Comparison of ENCODE assay signal across 22 mouse cellular contexts in the genomic region with DNA sequence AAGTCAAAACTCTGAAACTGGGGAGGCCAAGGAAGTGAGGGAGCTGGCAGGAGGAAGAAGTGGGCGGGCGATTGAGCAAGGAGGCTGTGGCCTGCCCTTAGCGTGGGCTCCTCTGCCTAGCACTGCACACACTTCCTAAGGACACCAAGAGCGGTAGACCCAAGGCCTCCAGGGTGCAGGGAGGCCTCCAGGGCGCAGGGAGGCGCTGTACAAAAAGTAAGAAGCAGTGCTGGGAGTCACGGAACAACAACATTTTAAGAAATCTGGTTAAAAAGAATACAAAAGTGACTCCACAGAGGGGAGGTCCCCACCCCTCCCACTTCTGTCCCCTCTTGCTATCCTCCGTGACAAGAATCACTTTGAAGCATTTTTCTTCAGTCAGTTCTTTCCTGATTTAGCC.
A peak's percentile ranks its signal among the peaks of the same experiment; 100 is the strongest.
DNase-seq lines count a peak whose midpoint lies in the region; ATAC-seq and TF ChIP-seq lines count a peak whose summit lies in the region.
"Had no signal": no experiment of that assay in that cellular context is flagged by ENCODE, and none has a peak within 500 bp of the region (broad histone marks: within the 10 kb centered on the region; RNA-seq: fewer than 3 reads in every experiment).

No protein-coding gene starts in this region.

- WGBS in midbrain, embryonic 11.5 days, result 81% methylated on average over 8 of the region's 8 CpGs
- 79% methylated on average over 8 of the region's 8 CpGs for WGBS in midbrain, postnatal 0 days

- no peak overlapping the region for H3K4me3 ChIP-seq in midbrain, embryonic 11.5 days (ENCODE audit: low read depth, low read length)
- no peak overlapping the region for H3K4me3 ChIP-seq in midbrain, postnatal 0 days (ENCODE audit: low read depth, low read length)
- H3K4me3 ChIP-seq: embryonic facial prominence, embryonic 12.5 days; forebrain, embryonic 12.5 days; gastrocnemius, adult 2 months; heart, embryonic 15.5 days; hindbrain, embryonic 13.5 days had no signal

- no peak for TF ChIP-seq CTCF in midbrain, postnatal 0 days (IDR thresholded peaks at IDR 0.05)

- H3K4me2 ChIP-seq in midbrain, embryonic 11.5 days, result no peak overlapping the region
- H3K4me2 ChIP-seq in midbrain, postnatal 0 days (ENCODE audit: low read depth, low read length, poor library complexity, severe bottlenecking), result no peak overlapping the region
- H3K4me2 ChIP-seq: embryonic facial prominence, embryonic 12.5 days; forebrain, embryonic 12.5 days; heart, embryonic 11.5 days; heart, embryonic 15.5 days; hindbrain, embryonic 13.5 days had no signal

- no peak overlapping the region for H3K9ac ChIP-seq in midbrain, embryonic 11.5 days (ENCODE audit: low read length)
- H3K9ac ChIP-seq in midbrain, postnatal 0 days (replicated peaks; ENCODE audit: low read length, poor library complexity, severe bottlenecking), result no peak overlapping the region
- H3K9ac ChIP-seq: embryonic facial prominence, embryonic 12.5 days; forebrain, embryonic 12.5 days; forebrain, postnatal 0 days; heart, embryonic 15.5 days; hindbrain, embryonic 13.5 days had no signal

- peak; percentile 51 for DNase-seq in midbrain, embryonic 11.5 days (ENCODE audit: low spot score, missing footprints)
- no peak for DNase-seq in midbrain, postnatal 0 days (ENCODE audit: low spot score)
- DNase-seq in ES-CJ7 (ENCODE audit: low read depth, low spot score), result peak; percentile 23
- peak; percentile 40 for DNase-seq in ZHBTc4 (ENCODE audit: low read depth, low spot score)
- no peak for DNase-seq in frontal cortex, postnatal 10 days (ENCODE audit: low spot score in 2 of 2)
- DNase-seq in urinary bladder, postnatal 14 days (ENCODE audit: low spot score), result no peak
- no peak for DNase-seq in ovary, postnatal 36 days (ENCODE audit: low spot score)
- DNase-seq: adrenal gland, postnatal 10 days; cerebellum, adult 11-12 months; cerebellum, adult 9-10 months; cerebellum, postnatal 25 days; forebrain, postnatal 0 days; gastrocnemius, adult 2 months; gastrocnemius, postnatal 25 days; heart, adult 18-20 months; heart, postnatal 14 days had no signal

- no peaks in the 10 kb centered on the region for H3K4me1 ChIP-seq in midbrain, embryonic 11.5 days (ENCODE audit: control insufficient read depth, insufficient read depth, low read length)
- H3K4me1 ChIP-seq in midbrain, postnatal 0 days (ENCODE audit: insufficient read depth, low read length), result no peaks in the 10 kb centered on the region
- H3K4me1 ChIP-seq: embryonic facial prominence, embryonic 12.5 days; forebrain, embryonic 12.5 days; heart, embryonic 15.5 days; hindbrain, embryonic 13.5 days had no signal

- H3K27ac ChIP-seq in midbrain, embryonic 11.5 days (ENCODE audit: low read depth, low read length), result no peak overlapping the region
- no peak overlapping the region for H3K27ac ChIP-seq in midbrain, postnatal 0 days (ENCODE audit: low read depth, low read length)
- H3K27ac ChIP-seq: embryonic facial prominence, embryonic 12.5 days; forebrain, embryonic 12.5 days; gastrocnemius, adult 2 months; heart, embryonic 15.5 days; hindbrain, embryonic 13.5 days; hindbrain, postnatal 0 days had no signal

- ATAC-seq in midbrain, embryonic 11.5 days (ENCODE audit: low FRiP score), result no peak
- no peak for ATAC-seq in midbrain, postnatal 0 days (ENCODE audit: low FRiP score)
- ATAC-seq: forebrain, postnatal 0 days; hindbrain, postnatal 0 days had no signal

- H3K36me3 ChIP-seq in midbrain, embryonic 11.5 days (ENCODE audit: control insufficient read depth, insufficient read depth, low read length), result no peaks in the 10 kb centered on the region
- H3K36me3 ChIP-seq in midbrain, postnatal 0 days (ENCODE audit: insufficient read depth, low read length), result peaks cover 32% of the 10 kb centered on the region
- H3K36me3 ChIP-seq: embryonic facial prominence, embryonic 12.5 days; forebrain, embryonic 12.5 days; heart, embryonic 15.5 days had no signal

- no peaks in the 10 kb centered on the region for H3K9me3 ChIP-seq in midbrain, embryonic 11.5 days (ENCODE audit: control insufficient read depth, low read length)
- no peaks in the 10 kb centered on the region for H3K9me3 ChIP-seq in midbrain, postnatal 0 days (ENCODE audit: low read length)
- H3K9me3 ChIP-seq: embryonic facial prominence, embryonic 12.5 days; forebrain, embryonic 12.5 days; heart, embryonic 15.5 days; hindbrain, embryonic 13.5 days had no signal

- no peaks in the 10 kb centered on the region for H3K27me3 ChIP-seq in midbrain, embryonic 11.5 days (ENCODE audit: control insufficient read depth, insufficient read depth, low read length)
- no peaks in the 10 kb centered on the region for H3K27me3 ChIP-seq in midbrain, postnatal 0 days (ENCODE audit: insufficient read depth, low read length)
- H3K27me3 ChIP-seq: embryonic facial prominence, embryonic 12.5 days; forebrain, embryonic 12.5 days; hindbrain, embryonic 13.5 days had no signal

Comparison
In these comparisons a context has a peak if more than half of its experiments do, and no peak if none do; other contexts are left out.
1. DNase-seq: peak in midbrain, embryonic 11.5 days (single experiment), ES-CJ7 (single experiment) and ZHBTc4 (single experiment); none in midbrain, postnatal 0 days (single experiment), frontal cortex, postnatal 10 days (0 of 2), urinary bladder, postnatal 14 days (single experiment) and ovary, postnatal 36 days (single experiment).